Mouse (Mus musculus) neural tube, embryonic 14.5 days (tissue): ENCODE measurements around the gene Rad9a. TPM values are rescaled to one million over a fixed set of nuclear protein-coding genes. Genes with fewer than 3 reads are reported as not detected.

Source experiments
- ATAC-seq: fragments of 200-750 bp; cut with Nextera tagmentation; 2 replicates; pipeline ENCODE4 v1.8.0; 2017; ENCODE audit warnings: low read depth, mild to moderate bottlenecking, moderate TSS enrichment, moderate library complexity
- H3K27ac ChIP-seq: fragments of 300-500 bp; sonication (generic); 2 replicates; pipeline ENCODE4 v1.5.1; 2014; ENCODE audit warnings: low read depth, mild to moderate bottlenecking, control low read depth, low read length, moderate library complexity, mixed read lengths
- H3K27me3 ChIP-seq: fragments of 300-500 bp; sonication (generic); 2 replicates; pipeline ENCODE4 v1.6.1; 2014; ENCODE audit warnings: low read length; ENCODE audit not compliant: control insufficient read depth, insufficient read depth
- H3K36me3 ChIP-seq: fragments of 300-500 bp; sonication (generic); 2 replicates; pipeline ENCODE4 v1.6.1; 2014; ENCODE audit warnings: low read length, mixed read lengths; ENCODE audit not compliant: control insufficient read depth, insufficient read depth
- H3K4me1 ChIP-seq: fragments of 300-500 bp; sonication (generic); 2 replicates; pipeline ENCODE4 v1.6.1; 2014; ENCODE audit warnings: low read length; ENCODE audit not compliant: control insufficient read depth, insufficient read depth
- H3K4me2 ChIP-seq: fragments of 300-500 bp; sonication (generic); 2 replicates; pipeline ENCODE4 v1.6.1; 2014; ENCODE audit warnings: mild to moderate bottlenecking, low read depth, low read length, control low read depth
- H3K4me3 ChIP-seq: fragments of 300-500 bp; sonication (generic); 2 replicates; pipeline ENCODE4 v1.5.1; 2014; ENCODE audit warnings: low read depth, low read length, control low read depth, mixed read lengths
- H3K9ac ChIP-seq: fragments of 300-500 bp; sonication (generic); replicated peaks from 2 replicates; pipeline ENCODE4 v1.6.1; 2014; ENCODE audit warnings: low read depth, mild to moderate bottlenecking, control low read depth, low read length, mixed read lengths
- H3K9me3 ChIP-seq: fragments of 300-500 bp; sonication (generic); 2 replicates; pipeline ENCODE4 v1.6.1; 2016; ENCODE audit warnings: low read length; ENCODE audit not compliant: control insufficient read depth
- WGBS: fragments of 180-500 bp; shearing (Covaris S2); extraction: QIAGEN DNeasy Blood & Tissue Kit; methylation state at CpG from one replicate; pipeline ENCODE4 v1.1.7; 2014; 5-methylcytosine and 5-hydroxymethylcytosine counted together
- polyA plus RNA-seq: library from polyadenylated mRNA; unstranded; fragments of >200 nt; fragmentation: Nextera tagmentation; extraction: Ambion mirVana; gene quantifications from 2 replicates; pipeline ENCODE4 v1.2.1, GENCODE M21; 2014

Gene Rad9a
- polyA plus RNA-seq, 1 experiment from 2014 or later = 23.0 TPM

DNA sequence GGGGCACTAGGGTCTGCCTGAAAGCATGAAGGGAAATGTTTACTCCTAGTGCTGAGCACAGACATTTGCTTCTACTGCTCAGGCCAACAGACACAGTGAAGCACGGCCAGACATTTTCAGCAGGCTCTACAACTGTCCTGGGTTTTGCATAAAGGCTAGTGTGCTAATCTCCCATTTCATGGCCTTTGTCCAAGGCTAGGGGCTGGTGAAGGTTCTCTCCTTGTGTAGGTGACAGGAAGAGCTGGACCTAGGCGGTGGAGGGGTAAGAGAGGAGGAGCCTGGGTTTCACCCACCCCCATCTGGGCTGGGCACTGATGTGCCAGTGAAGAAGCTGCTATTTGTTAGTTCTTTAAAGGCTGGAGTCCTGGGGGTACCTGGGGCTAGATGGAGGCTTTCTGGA lies 36.7 kb downstream of the Rad9a start:
- 81% methylated on average over 2 of the region's 2 CpGs for WGBS
- no peak for ATAC-seq
- no peak overlapping the region for H3K9ac ChIP-seq

DNA sequence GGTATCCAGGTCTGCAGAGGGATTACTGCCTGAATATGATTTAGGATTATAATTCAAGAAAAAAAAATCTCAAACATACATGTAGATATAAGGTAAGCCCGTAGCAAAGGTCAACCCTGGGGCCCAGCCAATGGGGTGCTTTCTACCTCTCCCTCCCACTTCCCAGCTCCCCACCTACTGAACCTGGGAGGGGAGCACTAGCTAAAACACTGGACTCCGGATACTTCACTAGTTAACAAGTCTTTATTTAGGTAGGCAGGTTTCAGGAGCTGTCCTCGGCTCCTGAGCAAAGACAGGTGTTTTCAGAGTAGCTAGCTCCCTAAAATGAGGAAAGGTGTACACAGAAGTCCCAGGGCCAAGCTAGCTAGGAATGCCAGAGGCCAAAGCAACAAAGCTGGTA lies 37.4 kb downstream of the Rad9a start:
- Histone ChIP-seq H3K4me3 (no peak overlapping the region), H3K9ac (no peak overlapping the region), H3K4me1 (peaks cover 10% of the 10 kb centered on the region), H3K36me3 (peaks cover 12% of the 10 kb centered on the region), H3K27me3 (no peaks in the 10 kb centered on the region), H3K9me3 (no peaks in the 10 kb centered on the region), H3K4me2 (no peak overlapping the region), H3K27ac (no peak overlapping the region)
- WGBS = 83% methylated on average over 3 of the region's 3 CpGs
- no peak for ATAC-seq

More for the DNA sequence above, 36.7 kb downstream of the Rad9a start:
- H3K4me2 ChIP-seq = no peak overlapping the region
- H3K4me3 ChIP-seq = no peak overlapping the region
- H3K27me3 ChIP-seq = no peaks in the 10 kb centered on the region
- H3K4me1 ChIP-seq = peaks cover 10% of the 10 kb centered on the region
- H3K9me3 ChIP-seq = no peaks in the 10 kb centered on the region
- H3K27ac ChIP-seq = no peak overlapping the region
- H3K36me3 ChIP-seq = peaks cover 8% of the 10 kb centered on the region; the same call in 1 of the 2 replicates

DNA sequence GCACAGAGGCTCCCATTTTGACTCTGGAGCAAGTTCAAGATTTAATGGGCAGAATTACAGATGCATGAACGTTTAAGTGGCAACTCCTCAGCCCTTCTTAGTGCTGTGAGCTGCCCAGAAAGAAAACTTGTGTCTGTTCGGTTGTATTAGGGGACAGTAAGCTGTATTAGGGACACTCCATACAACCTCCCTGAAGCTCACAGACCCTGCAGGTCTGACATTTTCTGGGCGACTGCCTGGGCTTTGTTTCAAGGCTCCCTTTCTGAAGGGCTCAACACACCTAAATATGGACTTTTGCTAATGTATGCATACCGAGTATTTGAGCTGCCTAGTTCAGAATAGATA lies 37.9 kb downstream of the Rad9a start:
- H3K4me3 ChIP-seq = peak overlapping the region; percentile 56
- H3K27me3 ChIP-seq = no peaks in the 10 kb centered on the region
- 35% methylated on average over 4 of the region's 4 CpGs for WGBS
- peak; percentile 8; the same call in 1 of the 2 replicates for ATAC-seq
- H3K9me3 ChIP-seq = no peaks in the 10 kb centered on the region
- peak overlapping the region; percentile 90 for H3K27ac ChIP-seq
- H3K36me3 ChIP-seq = peaks cover 18% of the 10 kb centered on the region
- peaks cover 10% of the 10 kb centered on the region for H3K4me1 ChIP-seq
- peak overlapping the region; percentile 63 for H3K4me2 ChIP-seq
- H3K9ac ChIP-seq = peak overlapping the region; percentile 54; the same call in 1 of the 2 replicates

DNA sequence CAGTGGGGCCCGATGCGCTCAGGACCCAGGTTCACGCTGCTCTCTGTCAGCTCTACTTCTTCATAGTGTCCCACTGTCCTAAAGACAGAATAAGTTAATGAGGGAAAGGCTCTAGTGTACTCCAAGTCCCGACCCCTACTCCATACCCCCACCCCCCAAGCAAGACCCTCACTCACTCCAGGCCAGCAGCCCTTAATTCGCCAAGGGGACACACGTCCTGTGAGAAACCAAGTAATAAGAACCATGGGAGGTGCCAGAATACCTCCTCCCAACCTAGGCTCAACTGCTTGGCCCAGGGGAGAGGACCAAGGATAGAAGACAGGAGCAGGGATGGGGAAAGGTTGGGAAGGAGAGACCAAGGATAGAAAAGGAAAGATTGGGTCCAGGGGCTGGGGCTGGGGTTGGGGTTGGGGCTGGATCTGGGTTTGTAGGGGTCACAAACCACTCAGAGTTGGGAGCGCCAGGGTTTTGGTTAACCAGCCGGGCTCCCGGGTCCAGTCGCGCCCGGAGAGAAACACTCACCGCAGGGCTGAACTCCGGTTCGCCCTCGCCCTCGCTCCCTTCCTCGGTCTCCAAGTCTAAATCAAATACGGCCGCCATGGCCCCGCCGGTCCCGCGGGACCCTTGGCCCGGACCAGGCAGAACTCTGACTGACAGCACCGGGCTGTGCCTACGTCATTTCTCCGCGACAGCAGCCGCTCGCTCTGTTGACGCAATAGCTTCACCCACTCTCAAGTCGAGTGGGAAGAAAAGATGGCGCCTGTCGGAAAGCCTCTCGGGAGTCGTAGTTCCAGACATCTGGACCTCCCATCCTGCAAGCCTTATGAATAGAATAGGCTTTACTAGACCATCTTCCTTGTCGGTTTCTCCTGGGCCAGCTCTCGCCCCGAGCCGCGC lies 38.6 kb downstream of the Rad9a start, which contains the start of gene Rps6kb2:
Rps6kb2 (minus strand) TSS at position 709 of the 897 bp plus-strand sequence.
- no peaks in the 10 kb centered on the region for H3K27me3 ChIP-seq

DNA sequence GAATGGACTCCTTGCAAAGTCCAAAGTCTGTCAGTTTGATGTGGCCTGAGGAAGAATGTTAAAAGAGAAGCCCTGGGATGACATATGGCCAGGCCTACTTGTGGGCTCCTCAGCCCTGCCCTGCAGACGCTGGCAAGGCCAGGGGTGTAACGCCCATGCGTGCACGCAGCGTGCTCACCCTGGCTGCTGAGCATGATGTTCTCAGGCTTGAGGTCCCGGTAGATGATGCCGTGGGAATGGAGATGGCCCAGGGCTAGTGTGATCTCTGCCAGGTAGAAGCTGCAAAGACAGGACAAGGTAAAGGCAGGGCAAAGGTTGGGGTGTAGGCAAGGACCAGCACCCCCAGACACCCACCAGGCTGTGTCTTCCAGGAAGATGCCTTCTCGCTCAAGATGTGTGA lies 42.4 kb downstream of the Rad9a start:
- Histone ChIP-seq H3K4me2 (no peak overlapping the region), H3K9ac (no peak overlapping the region), H3K9me3 (no peaks in the 10 kb centered on the region), H3K27ac (no peak overlapping the region), H3K36me3 (peaks cover 45% of the 10 kb centered on the region), H3K27me3 (no peaks in the 10 kb centered on the region), H3K4me1 (peaks cover 10% of the 10 kb centered on the region), H3K4me3 (no peak overlapping the region)
- ATAC-seq = no peak
- 94% methylated on average over 8 of the region's 8 CpGs for WGBS

More for the DNA sequence above, 38.6 kb downstream of the Rad9a start, which contains the start of gene Rps6kb2:
- ATAC-seq = peak; percentile 87
- Histone ChIP-seq H3K4me1 (peaks cover 10% of the 10 kb centered on the region), H3K27ac (peak within 1 kb of the TSS; percentile 90), H3K9ac (peak within 1 kb of the TSS; percentile 54), H3K4me2 (peak within 1 kb of the TSS; percentile 63), H3K4me3 (peak within 1 kb of the TSS; percentile 56), H3K36me3 (peaks cover 24% of the 10 kb centered on the region), H3K9me3 (no peaks in the 10 kb centered on the region)
- WGBS = 7% methylated on average over 41 of the region's 42 CpGs

DNA sequence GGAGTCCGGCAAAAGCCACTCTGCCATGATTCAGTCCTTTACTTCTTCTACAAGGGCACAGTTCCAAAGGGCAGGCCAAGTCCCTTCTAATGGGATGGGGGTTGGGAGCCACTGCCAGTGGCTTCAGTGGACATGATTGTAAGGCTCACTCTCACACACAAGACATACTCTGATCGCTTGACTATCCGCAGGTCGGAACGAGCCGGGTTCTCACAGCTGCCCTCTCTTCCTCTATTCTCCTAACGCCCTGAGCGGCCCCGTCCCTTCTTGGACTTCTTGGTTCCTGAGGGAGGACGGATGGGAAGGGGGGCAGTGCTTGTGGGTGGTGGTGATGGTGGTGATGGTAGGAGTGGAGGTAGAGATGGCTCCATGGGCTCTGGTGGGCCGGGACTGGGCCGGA lies 44.7 kb downstream of the Rad9a start:
- Histone ChIP-seq H3K9ac (no peak overlapping the region), H3K4me3 (no peak overlapping the region), H3K9me3 (no peaks in the 10 kb centered on the region), H3K27ac (no peak overlapping the region), H3K27me3 (no peaks in the 10 kb centered on the region), H3K4me1 (no peaks in the 10 kb centered on the region), H3K4me2 (no peak overlapping the region), H3K36me3 (peaks cover 45% of the 10 kb centered on the region)
- WGBS = 91% methylated on average over 12 of the region's 12 CpGs
- no peak for ATAC-seq

DNA sequence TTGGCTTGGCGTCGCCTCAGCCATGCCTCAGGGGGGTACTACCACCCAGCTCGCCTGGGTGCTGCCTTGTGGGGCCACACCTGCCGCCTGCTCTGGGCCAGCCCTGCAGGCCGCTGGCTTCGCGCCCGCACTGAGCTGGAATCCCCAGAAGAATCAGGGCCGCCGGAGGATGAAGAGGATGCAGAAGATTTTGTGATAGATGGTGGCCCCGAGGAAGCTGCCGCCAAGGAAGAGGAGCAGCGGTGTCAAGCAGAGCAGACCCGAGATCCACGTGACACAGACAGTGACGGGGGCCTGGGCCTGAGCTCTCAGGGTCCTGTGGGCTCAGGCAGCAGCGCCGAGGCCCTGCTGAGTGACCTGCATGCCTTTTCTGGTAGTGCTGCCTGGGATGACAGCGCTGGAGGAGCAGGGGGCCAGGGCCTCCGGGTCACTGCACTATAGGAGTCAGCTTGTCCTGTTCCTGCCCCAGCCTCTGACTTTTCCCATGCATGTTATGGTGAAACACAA lies 45.3 kb downstream of the Rad9a start:
- Histone ChIP-seq H3K4me3 (no peak overlapping the region), H3K9ac (no peak overlapping the region), H3K4me2 (no peak overlapping the region), H3K27me3 (no peaks in the 10 kb centered on the region), H3K36me3 (peaks cover 45% of the 10 kb centered on the region), H3K27ac (no peak overlapping the region), H3K4me1 (no peaks in the 10 kb centered on the region), H3K9me3 (no peaks in the 10 kb centered on the region)
- WGBS = 64% methylated on average over 20 of the region's 20 CpGs
- no peak for ATAC-seq

DNA sequence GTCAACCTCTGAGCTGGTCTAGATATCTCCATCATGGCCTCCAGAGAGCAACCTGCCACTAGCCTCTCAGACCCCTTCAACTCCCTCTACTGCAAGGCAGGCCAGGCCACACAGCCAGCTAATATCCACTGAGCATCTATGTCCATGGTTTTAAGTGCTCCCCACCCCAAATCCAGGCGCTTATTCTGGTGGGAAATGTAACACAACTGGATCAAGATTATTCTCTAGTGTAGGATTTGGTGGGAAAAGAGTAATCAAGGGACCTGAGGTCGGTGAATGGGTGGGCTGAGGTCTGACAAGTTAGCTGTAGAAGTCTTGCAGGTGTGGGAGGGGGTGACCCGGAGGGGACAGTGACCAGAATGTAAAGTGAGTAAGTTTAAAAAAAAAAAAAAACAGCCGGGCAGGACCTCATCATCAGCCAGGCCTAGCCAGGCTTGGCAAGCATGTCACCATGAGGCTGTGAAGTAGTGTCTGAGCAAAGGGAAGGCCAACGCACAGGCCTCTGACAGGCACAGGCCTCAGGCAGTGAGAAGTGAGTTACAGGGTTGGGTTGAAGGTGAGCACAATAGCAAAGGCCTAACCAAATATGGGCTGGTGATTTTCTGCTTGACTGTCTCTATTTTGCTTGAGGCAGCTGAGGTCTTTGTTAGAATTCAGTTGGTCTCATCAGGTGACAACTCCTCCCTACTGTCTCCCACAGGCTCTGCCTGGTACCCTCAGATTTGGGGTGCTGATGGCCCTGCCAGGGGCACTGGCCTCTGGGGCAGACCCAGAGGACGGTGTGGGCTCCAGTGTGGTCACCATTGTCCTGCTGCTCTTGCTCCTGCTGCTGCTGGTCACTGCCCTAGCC lies 46.0 kb downstream of the Rad9a start:
- Histone ChIP-seq H3K4me1 (no peaks in the 10 kb centered on the region), H3K4me3 (no peak overlapping the region), H3K36me3 (peaks cover 49% of the 10 kb centered on the region), H3K4me2 (no peak overlapping the region), H3K9me3 (no peaks in the 10 kb centered on the region), H3K27me3 (no peaks in the 10 kb centered on the region), H3K9ac (no peak overlapping the region), H3K27ac (no peak overlapping the region)
- 67% methylated on average over 6 of the region's 6 CpGs for WGBS
- no peak for ATAC-seq
